Mouse (Mus musculus): ENCODE data around the gene Nol11. TPM values are rescaled to one million over a fixed set of nuclear protein-coding genes. Genes with fewer than 3 reads are reported as not detected.

Gene Nol11
- polyA plus RNA-seq, 1 experiment = 93.7 TPM

DNA sequence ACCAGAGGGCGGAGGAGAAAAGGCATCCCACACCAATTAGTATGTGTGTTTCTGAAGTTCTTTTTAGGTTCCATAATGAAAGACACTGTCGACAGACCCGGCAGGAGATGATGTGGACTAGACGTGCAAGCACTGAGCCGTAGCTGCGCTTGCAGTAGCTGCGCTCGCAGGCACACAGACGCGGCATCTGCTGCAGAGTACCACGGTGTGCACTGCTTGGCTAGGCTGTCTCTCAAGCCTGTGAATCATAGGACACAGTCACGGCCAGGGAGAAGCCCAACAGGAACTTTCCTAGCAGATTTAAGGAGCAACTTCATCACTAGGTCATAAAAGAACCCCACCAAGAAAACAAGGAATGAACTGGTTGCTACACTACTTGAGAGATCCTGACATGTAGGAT, 71.4 kb downstream of the Nol11 start:
- Histone ChIP-seq H3K36me3 (ENCODE audit: control insufficient read depth, insufficient read depth, low read length, poor library complexity, severe bottlenecking) (no peaks in the 10 kb centered on the region), H3K27me3 (ENCODE audit: control insufficient read depth, insufficient read depth, low read length, poor library complexity, severe bottlenecking) (no peaks in the 10 kb centered on the region), H3K27ac (ENCODE audit: insufficient read depth, low read length) (no peak overlapping the region), H3K4me1 (ENCODE audit: control insufficient read depth, insufficient read depth, low read length) (peaks cover 5% of the 10 kb centered on the region), H3K9me3 (replicated peaks; ENCODE audit: control insufficient read depth, insufficient read depth, low read length, poor library complexity, severe bottlenecking) (no peaks in the 10 kb centered on the region), H3K9ac (ENCODE audit: low read depth, poor library complexity, severe bottlenecking) (no peak overlapping the region), H3K4me3 (ENCODE audit: low read depth, low read length) (no peak overlapping the region)
- no peak for TF ChIP-seq CTCF (IDR thresholded peaks at IDR 0.05; ENCODE audit: low read depth, low read length)
- TF ChIP-seq POLR2A (IDR thresholded peaks at IDR 0.05; ENCODE audit: insufficient read depth, low read length) = no peak
- no peak for TF ChIP-seq EP300 (IDR thresholded peaks at IDR 0.05; ENCODE audit: insufficient read depth, low read depth, low read length)

Other genes starting within 250 kb of the Nol11 start
- 487 and 560 TPM in 2 replicates for gene Kpna2, start 189.8 kb downstream of the Nol11 start, polyA plus RNA-seq (2011; ENCODE audit: insufficient read depth, insufficient read length, low read depth, missing spikeins)
- gene 1810010H24Rik, start 163.7 kb downstream of the Nol11 start, polyA plus RNA-seq (2011; ENCODE audit: insufficient read depth, insufficient read length, low read depth, missing spikeins) = 1.4 and 3.0 TPM in 2 replicates
- gene Bptf, start 57.3 kb downstream of the Nol11 start, polyA plus RNA-seq (2011; ENCODE audit: insufficient read depth, insufficient read length, low read depth, missing spikeins) = 101 and 108 TPM in 2 replicates

All from ES-Bruce4 (cell line).